Mouse (Mus musculus) myocyte (in vitro differentiated cells): ENCODE measurements around the gene Agrn.
A peak's percentile ranks its signal among the peaks of the same experiment; 100 is the strongest.

Experiments used
- CEBPB ChIP-seq: IDR thresholded peaks from 2 replicates; pipeline ENCODE4 v1.6.1; 2011; ENCODE audit warnings: mild to moderate bottlenecking, moderate library complexity; ENCODE audit not compliant: poor library complexity, insufficient read depth, severe bottlenecking
- E2F4 ChIP-seq: IDR thresholded peaks from one replicate; pipeline ENCODE4 v1.6.1; 2011; ENCODE audit warnings: mild to moderate bottlenecking, control low read depth, moderate library complexity; ENCODE audit not compliant: insufficient read depth
- MYOG ChIP-seq, 3 experiments: IDR thresholded peaks; one replicate each; pipeline ENCODE4 v1.6.1; 2011; ENCODE audit warnings: control low read depth in 2 of 3, low read depth in 2 of 3, mild to moderate bottlenecking in 2 of 3; ENCODE audit not compliant: insufficient read length in 2 of 3, control insufficient read depth in 1 of 3, insufficient read depth in 1 of 3
- POLR2A ChIP-seq: IDR thresholded peaks from one replicate; pipeline ENCODE4 v1.6.1; 2011; ENCODE audit warnings: low read depth, mild to moderate bottlenecking, control low read depth, moderate library complexity; ENCODE audit not compliant: insufficient read length
- TCF12 ChIP-seq: IDR thresholded peaks from one replicate; pipeline ENCODE4 v1.6.1; 2011; ENCODE audit warnings: mild to moderate bottlenecking, control low read depth; ENCODE audit not compliant: poor library complexity, insufficient read depth, severe bottlenecking

- TF ChIP-seq E2F4 (no peak), TCF12 (no peak), POLR2A (no peak), CEBPB (no peak), MYOG (IDR thresholded peaks at IDR 0.05; ENCODE audit: control insufficient read depth in 1 of 3, insufficient read depth in 1 of 3, insufficient read length in 2 of 3, low read depth in 2 of 3) (peak in 1 of 3 experiments; percentile 55)
Measured at GRCm38 (mm10) chr4:156203413-156204131, 6.3 kb upstream of the Agrn start.
